In genomic region chr15:80160223-80160622, GRCm38 (mm10) we compare ENCODE assay signal across 11 mouse cellular contexts. TPM values are rescaled to one million over a fixed set of nuclear protein-coding genes. Genes with fewer than 3 reads are reported as not detected.
DNase-seq lines count a peak whose midpoint lies in the region; ATAC-seq and TF ChIP-seq lines count a peak whose summit lies in the region.
"Had no signal": no experiment of that assay in that cellular context is flagged by ENCODE, and none has a peak within 500 bp of the region (broad histone marks: within the 10 kb centered on the region; RNA-seq: fewer than 3 reads in every experiment).

No protein-coding gene starts in this region.

- no peak for ATAC-seq in lung, embryonic 15.5 days (ENCODE audit: borderline replicate concordance, extremely low read depth, low FRiP score, low TSS enrichment)

- WGBS in lung, embryonic 15.5 days = 81% methylated on average over 13 of the region's 13 CpGs
- WGBS in small intestine, adult 2 months = 73% methylated on average over 13 of the region's 13 CpGs

- peaks cover 53% of the 10 kb centered on the region for H3K36me3 ChIP-seq in lung, embryonic 15.5 days
- H3K36me3 ChIP-seq in small intestine, adult 2 months (ENCODE audit: control insufficient read depth, insufficient read depth, low read length) = peaks cover 47% of the 10 kb centered on the region

- H3K9ac ChIP-seq in lung, embryonic 15.5 days = no peak overlapping the region
- H3K9ac ChIP-seq: neural tube, embryonic 12.5 days had no signal

- DNase-seq in heart, adult 11 months = peak; percentile 88
- no peak for DNase-seq in heart, postnatal 14 days
- no peak for DNase-seq in lung, postnatal 25 days (ENCODE audit: low spot score)
- peak; percentile 88 for DNase-seq in fibroblast of lung, adult 2 months (ENCODE audit: low read depth)
- no peak for DNase-seq in left cerebral cortex, adult 8-10 months (ENCODE audit: low spot score in 2 of 2)
- DNase-seq in urinary bladder, adult 2 months (ENCODE audit: low spot score) = no peak
- DNase-seq: adrenal gland, adult 2 months; cerebellum, adult 8-10 months had no signal

- H3K27ac ChIP-seq in lung, embryonic 15.5 days = peak overlapping the region; percentile 88
- peak overlapping the region; percentile 76 for H3K27ac ChIP-seq in small intestine, adult 2 months (ENCODE audit: insufficient read depth, low read depth, low read length)
- H3K27ac ChIP-seq: neural tube, embryonic 12.5 days had no signal

- intact Hi-C loops in heart, postnatal 14 days (cut with DNase I) = no loop called here

- TF ChIP-seq POLR2A in small intestine, adult 2 months (IDR thresholded peaks at IDR 0.05; ENCODE audit: low read depth, low read length) = no peak

- no peaks in the 10 kb centered on the region for H3K27me3 ChIP-seq in lung, embryonic 15.5 days
- no peaks in the 10 kb centered on the region for H3K27me3 ChIP-seq in small intestine, adult 2 months (ENCODE audit: control insufficient read depth, insufficient read depth, low read length)
- H3K27me3 ChIP-seq: neural tube, embryonic 12.5 days had no signal

- TF ChIP-seq CTCF in small intestine, adult 2 months (IDR thresholded peaks at IDR 0.05; ENCODE audit: extremely low read depth, insufficient read length, insufficient replicate concordance, low read depth, low read length) = no peak

- H3K4me3 ChIP-seq in lung, embryonic 15.5 days = no peak overlapping the region
- no peak overlapping the region for H3K4me3 ChIP-seq in small intestine, adult 2 months (ENCODE audit: low read depth, low read length)
- H3K4me3 ChIP-seq: neural tube, embryonic 12.5 days had no signal

- H3K4me1 ChIP-seq in lung, embryonic 15.5 days = peaks cover 27% of the 10 kb centered on the region
- H3K4me1 ChIP-seq in small intestine, adult 2 months (ENCODE audit: control insufficient read depth, insufficient read depth, insufficient read length, low read length) = peaks cover 37% of the 10 kb centered on the region

- H3K9me3 ChIP-seq in lung, embryonic 15.5 days = no peaks in the 10 kb centered on the region
- H3K9me3 ChIP-seq: neural tube, embryonic 12.5 days had no signal

- no peak overlapping the region for H3K4me2 ChIP-seq in lung, embryonic 15.5 days
- H3K4me2 ChIP-seq: neural tube, embryonic 12.5 days had no signal

RNA-seq across cellular contexts. Expression of gene Mgat3, which starts 13.3 kb away (rescaled TPM):
- total RNA-seq in heart, postnatal 14 days (2021) = 1 to 10 TPM; 1.6 to 2.0 TPM
- polyA plus RNA-seq in lung, embryonic 15.5 days (2015; fragmentation: Nextera tagmentation; extraction: Ambion mirVana) = 4.9 and 5.2 TPM in 2 replicates
- polyA plus RNA-seq in small intestine, adult 2 months (2012; rRNA removed) = 28.4 and 62.6 TPM in 2 replicates
- total RNA-seq in left cerebral cortex, adult 8-10 months (2022) = 100 to 1,000 TPM; 118 to 134 (median 124) TPM
- 62.9 and 73.1 TPM in 2 replicates for polyA plus RNA-seq in urinary bladder, adult 2 months (2012; rRNA removed)

RNA-seq across cellular contexts. Expression of gene Tab1, which starts 27.3 kb away (rescaled TPM):
- 10 to 100 TPM; 27.8 to 32.4 TPM for total RNA-seq in heart, postnatal 14 days (2021)
- 33.0 and 34.6 TPM in 2 replicates for polyA plus RNA-seq in lung, embryonic 15.5 days (2015; fragmentation: Nextera tagmentation; extraction: Ambion mirVana)
- polyA plus RNA-seq in small intestine, adult 2 months (2012; rRNA removed) = 14.7 and 28.6 TPM in 2 replicates
- 10 to 100 TPM; 24.4 to 30.0 (median 26.9) TPM for total RNA-seq in left cerebral cortex, adult 8-10 months (2022)
- 33.5 and 36.7 TPM in 2 replicates for polyA plus RNA-seq in urinary bladder, adult 2 months (2012; rRNA removed)

Comparison
In these comparisons a context has a peak if more than half of its experiments do, and no peak if none do; other contexts are left out.
1. DNase-seq: peak in heart, adult 11 months (single experiment) and fibroblast of lung, adult 2 months (single experiment); none in heart, postnatal 14 days (0 of 2), lung, postnatal 25 days (single experiment), left cerebral cortex, adult 8-10 months (0 of 2) and urinary bladder, adult 2 months (single experiment).